Mouse (Mus musculus): ENCODE results near the gene Xpnpep3. TPM values are rescaled to one million over a fixed set of nuclear protein-coding genes. Genes with fewer than 3 reads are reported as not detected.

Gene Xpnpep3
- polyA plus RNA-seq, 1 experiment from 2014 or later = 8.9 TPM

DNA sequence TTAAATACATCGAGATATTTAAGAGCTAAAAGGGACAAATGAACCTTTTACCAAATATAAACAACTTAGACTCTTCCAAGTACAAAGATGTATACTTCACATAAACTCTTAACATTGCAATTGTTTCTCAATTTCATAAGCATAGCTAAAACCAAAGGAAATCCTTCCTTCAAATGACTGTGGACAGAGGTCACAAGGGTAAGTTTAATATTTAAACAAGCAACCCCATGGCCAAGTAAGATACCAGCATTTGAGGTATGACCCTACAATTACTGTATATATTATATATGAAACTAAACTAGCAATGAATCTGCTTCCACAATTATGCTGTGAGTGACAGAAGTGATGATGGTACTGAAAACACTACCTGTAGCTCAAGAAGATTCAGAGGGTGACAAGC lies 35.7 kb upstream of the Xpnpep3 start:
- no peak overlapping the region for H3K4me3 ChIP-seq
- no peak overlapping the region for H3K9ac ChIP-seq
- peaks cover 15% of the 10 kb centered on the region for H3K4me1 ChIP-seq (replicated peaks)
- H3K27me3 ChIP-seq = no peaks in the 10 kb centered on the region
- no peak for ATAC-seq (replicated peaks; ENCODE audit: insufficient number of reproducible peaks, insufficient read depth, low FRiP score, low read depth)
- H3K9me3 ChIP-seq (replicated peaks) = no peaks in the 10 kb centered on the region
- WGBS = 88% methylated on average over 1 of the region's 1 CpGs
- peaks cover 54% of the 10 kb centered on the region for H3K36me3 ChIP-seq
- no peak overlapping the region for H3K27ac ChIP-seq
- no peak overlapping the region for H3K4me2 ChIP-seq

DNA sequence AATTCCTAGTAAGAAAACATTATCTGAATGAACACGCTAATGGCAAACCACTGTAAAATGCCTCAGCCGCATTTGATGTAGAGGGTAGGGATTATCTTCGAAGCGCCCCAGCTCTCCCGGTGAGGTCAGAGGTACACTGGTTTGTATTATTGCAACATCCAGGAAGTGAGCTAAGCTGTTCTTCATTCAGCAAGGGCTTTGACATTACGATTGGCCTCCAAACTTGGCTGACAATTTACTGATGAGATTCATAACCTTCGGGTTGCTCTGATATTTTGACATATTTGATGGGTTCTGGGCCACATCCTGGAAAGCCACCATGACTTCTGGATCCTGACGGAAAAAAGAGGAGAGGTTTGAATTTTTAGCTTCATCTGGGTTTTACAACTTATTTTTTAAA lies 34.7 kb upstream of the Xpnpep3 start:
- H3K9ac ChIP-seq = no peak overlapping the region
- H3K4me1 ChIP-seq (replicated peaks) = peaks cover 8% of the 10 kb centered on the region
- H3K4me3 ChIP-seq = no peak overlapping the region
- H3K27me3 ChIP-seq = no peaks in the 10 kb centered on the region
- ATAC-seq (replicated peaks; ENCODE audit: insufficient number of reproducible peaks, insufficient read depth, low FRiP score, low read depth) = no peak
- 84% methylated on average over 8 of the region's 8 CpGs for WGBS
- no peak overlapping the region for H3K27ac ChIP-seq
- peaks cover 63% of the 10 kb centered on the region for H3K36me3 ChIP-seq
- H3K4me2 ChIP-seq = no peak overlapping the region
- H3K9me3 ChIP-seq (replicated peaks) = no peaks in the 10 kb centered on the region

DNA sequence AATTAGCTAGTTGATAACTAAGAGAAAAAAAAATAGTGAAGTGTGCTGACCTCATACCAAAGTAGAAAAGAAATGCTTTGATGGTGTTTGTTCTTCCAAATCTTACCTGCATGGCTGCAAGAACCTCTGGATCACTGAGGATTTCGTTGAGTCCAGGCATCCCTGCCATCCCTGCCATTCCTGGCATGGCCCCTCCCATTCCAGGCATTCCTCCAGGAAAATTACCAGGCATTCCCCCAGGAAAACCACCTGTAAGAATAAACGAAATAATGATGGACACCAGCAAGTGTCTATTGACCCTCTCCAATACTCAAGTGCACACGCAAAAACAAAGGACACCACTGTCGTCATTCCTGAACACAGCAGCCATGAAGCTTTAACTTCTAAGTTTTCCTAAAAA lies 33.7 kb upstream of the Xpnpep3 start:
- H3K9ac ChIP-seq = no peak overlapping the region
- H3K4me2 ChIP-seq = no peak overlapping the region
- 75% methylated on average over 4 of the region's 4 CpGs for WGBS
- no peak overlapping the region for H3K27ac ChIP-seq
- peaks cover 4% of the 10 kb centered on the region for H3K4me1 ChIP-seq (replicated peaks)
- no peak for ATAC-seq (replicated peaks; ENCODE audit: insufficient number of reproducible peaks, insufficient read depth, low FRiP score, low read depth)
- no peaks in the 10 kb centered on the region for H3K27me3 ChIP-seq
- peaks cover 73% of the 10 kb centered on the region for H3K36me3 ChIP-seq
- no peaks in the 10 kb centered on the region for H3K9me3 ChIP-seq (replicated peaks)
- no peak overlapping the region for H3K4me3 ChIP-seq

DNA sequence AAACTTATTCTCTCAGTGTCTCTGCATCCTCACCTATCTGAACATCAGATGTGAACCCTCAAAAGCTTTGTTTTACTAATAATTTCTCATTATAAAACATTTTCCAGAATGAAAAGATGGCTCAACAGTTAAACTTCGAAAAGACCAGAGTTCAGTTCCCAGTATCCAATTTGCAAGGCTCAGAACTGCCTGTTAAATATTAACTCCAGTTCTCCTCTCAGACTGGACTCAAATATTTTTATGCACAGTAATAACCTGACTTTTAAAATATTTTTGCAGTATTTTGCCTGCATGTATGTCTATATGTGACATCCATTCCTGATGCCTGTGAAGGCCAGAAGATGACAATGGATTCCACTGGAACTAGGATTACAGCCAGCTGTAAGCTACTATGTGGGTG lies 31.3 kb upstream of the Xpnpep3 start:
- WGBS = 93% methylated on average over 1 of the region's 1 CpGs
- H3K27ac ChIP-seq = no peak overlapping the region
- H3K4me2 ChIP-seq = no peak overlapping the region
- no peaks in the 10 kb centered on the region for H3K27me3 ChIP-seq
- H3K36me3 ChIP-seq = peaks cover 88% of the 10 kb centered on the region
- no peak overlapping the region for H3K9ac ChIP-seq
- ATAC-seq (replicated peaks; ENCODE audit: insufficient number of reproducible peaks, insufficient read depth, low FRiP score, low read depth) = no peak
- no peak overlapping the region for H3K4me3 ChIP-seq
- H3K9me3 ChIP-seq (replicated peaks) = no peaks in the 10 kb centered on the region
- H3K4me1 ChIP-seq (replicated peaks) = no peaks in the 10 kb centered on the region

DNA sequence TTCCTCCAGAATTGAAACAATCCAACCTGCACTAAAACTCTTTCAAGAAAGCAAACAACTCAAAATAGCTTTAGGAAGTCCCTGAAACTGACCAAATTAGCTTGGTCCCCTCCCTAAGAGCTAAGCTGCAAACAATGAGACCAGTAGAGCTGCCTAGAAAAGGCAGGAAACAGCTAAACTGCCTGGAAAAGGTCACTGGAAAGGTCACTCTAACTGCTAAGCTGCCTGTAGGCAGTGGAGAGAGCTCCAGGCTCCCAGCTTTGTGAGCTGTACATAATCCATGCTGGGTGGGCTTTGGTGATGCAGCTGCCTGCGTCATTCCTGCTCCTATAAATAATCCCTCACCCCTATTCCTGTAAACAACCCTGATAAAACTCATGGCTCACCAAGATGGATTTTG lies 29.6 kb upstream of the Xpnpep3 start:
- Histone ChIP-seq H3K4me3 (no peak overlapping the region), H3K36me3 (peaks cover 79% of the 10 kb centered on the region), H3K4me1 (replicated peaks) (no peaks in the 10 kb centered on the region), H3K9me3 (replicated peaks) (no peaks in the 10 kb centered on the region), H3K9ac (no peak overlapping the region), H3K27ac (no peak overlapping the region), H3K4me2 (no peak overlapping the region), H3K27me3 (no peaks in the 10 kb centered on the region)
- 64% methylated on average over 1 of the region's 1 CpGs for WGBS
- ATAC-seq (replicated peaks; ENCODE audit: insufficient number of reproducible peaks, insufficient read depth, low FRiP score, low read depth) = no peak

DNA sequence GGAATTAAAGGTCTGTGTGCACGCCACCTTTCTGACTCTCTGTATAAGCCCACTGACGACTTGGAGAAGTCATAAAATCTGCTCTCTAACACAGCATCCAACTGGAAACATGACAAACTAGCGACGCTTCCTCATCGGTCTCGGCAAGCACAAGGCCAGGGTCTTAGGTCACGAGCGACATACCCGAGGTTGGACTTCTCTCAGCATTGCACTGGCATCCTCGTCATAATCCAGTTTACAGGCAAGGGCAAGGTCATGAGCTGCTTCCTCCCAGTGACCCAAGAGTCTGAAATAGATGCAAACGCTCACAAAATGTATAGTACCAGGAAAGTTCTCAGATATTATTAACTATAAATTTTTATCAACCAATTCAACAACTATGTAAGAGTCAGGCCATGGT lies 25.3 kb upstream of the Xpnpep3 start:
- Histone ChIP-seq H3K4me1 (replicated peaks) (no peaks in the 10 kb centered on the region), H3K36me3 (peaks cover 68% of the 10 kb centered on the region), H3K27me3 (no peaks in the 10 kb centered on the region), H3K4me3 (no peak overlapping the region), H3K4me2 (no peak overlapping the region), H3K9ac (no peak overlapping the region), H3K27ac (no peak overlapping the region), H3K9me3 (replicated peaks) (no peaks in the 10 kb centered on the region)
- WGBS = 89% methylated on average over 11 of the region's 11 CpGs
- no peak for ATAC-seq (replicated peaks; ENCODE audit: insufficient number of reproducible peaks, insufficient read depth, low FRiP score, low read depth)

DNA sequence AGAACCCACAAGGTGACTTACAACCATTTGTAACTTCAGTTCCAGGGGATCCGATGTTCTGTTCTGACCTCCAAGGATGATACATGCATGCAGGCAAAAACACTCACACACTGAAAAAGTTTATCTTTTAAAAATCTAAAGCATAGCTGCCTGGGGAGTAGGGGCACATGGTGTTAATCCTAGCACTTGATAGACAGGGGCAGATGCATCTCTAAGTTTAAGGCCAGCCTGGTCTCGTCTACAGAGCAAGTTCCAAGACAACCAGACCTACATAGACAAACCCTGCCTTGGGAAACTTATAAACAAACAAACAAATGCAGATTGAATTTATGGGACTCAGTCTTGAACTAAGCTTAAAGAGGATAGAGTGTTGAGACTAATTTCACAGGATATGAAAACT lies 21.1 kb upstream of the Xpnpep3 start:
- no peak for ATAC-seq (replicated peaks; ENCODE audit: insufficient number of reproducible peaks, insufficient read depth, low FRiP score, low read depth)
- Histone ChIP-seq H3K4me1 (replicated peaks) (no peaks in the 10 kb centered on the region), H3K27ac (no peak overlapping the region), H3K4me2 (no peak overlapping the region), H3K4me3 (no peak overlapping the region), H3K9ac (no peak overlapping the region), H3K9me3 (replicated peaks) (no peaks in the 10 kb centered on the region), H3K27me3 (no peaks in the 10 kb centered on the region), H3K36me3 (peaks cover 63% of the 10 kb centered on the region)
- 85% methylated on average over 2 of the region's 2 CpGs for WGBS

DNA sequence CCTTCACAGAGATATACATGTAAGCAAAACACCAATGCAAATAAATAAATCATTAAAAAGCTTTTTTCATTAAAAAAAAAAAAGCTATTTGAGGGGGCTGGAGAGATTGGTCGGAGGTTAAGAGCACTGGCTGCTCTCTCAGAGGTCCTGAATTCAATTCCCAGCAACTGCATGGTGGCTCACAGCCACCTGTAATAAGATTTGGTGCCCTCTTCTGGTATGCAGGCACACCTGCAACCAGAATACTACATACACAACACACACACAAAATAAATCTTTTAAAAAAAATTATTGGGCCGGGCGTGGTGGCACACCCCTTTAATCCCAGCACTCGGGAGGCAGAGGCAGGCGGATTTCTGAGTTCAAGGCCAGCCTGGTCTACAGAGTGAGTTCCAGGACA lies 13.6 kb upstream of the Xpnpep3 start:
- H3K27ac ChIP-seq = no peak overlapping the region
- H3K4me2 ChIP-seq = no peak overlapping the region
- 94% methylated on average over 5 of the region's 5 CpGs for WGBS
- ATAC-seq (replicated peaks; ENCODE audit: insufficient number of reproducible peaks, insufficient read depth, low FRiP score, low read depth) = no peak
- H3K9ac ChIP-seq = no peak overlapping the region
- H3K27me3 ChIP-seq = no peaks in the 10 kb centered on the region
- H3K9me3 ChIP-seq (replicated peaks) = no peaks in the 10 kb centered on the region
- no peak overlapping the region for H3K4me3 ChIP-seq
- H3K36me3 ChIP-seq = peaks cover 77% of the 10 kb centered on the region
- no peaks in the 10 kb centered on the region for H3K4me1 ChIP-seq (replicated peaks)

DNA sequence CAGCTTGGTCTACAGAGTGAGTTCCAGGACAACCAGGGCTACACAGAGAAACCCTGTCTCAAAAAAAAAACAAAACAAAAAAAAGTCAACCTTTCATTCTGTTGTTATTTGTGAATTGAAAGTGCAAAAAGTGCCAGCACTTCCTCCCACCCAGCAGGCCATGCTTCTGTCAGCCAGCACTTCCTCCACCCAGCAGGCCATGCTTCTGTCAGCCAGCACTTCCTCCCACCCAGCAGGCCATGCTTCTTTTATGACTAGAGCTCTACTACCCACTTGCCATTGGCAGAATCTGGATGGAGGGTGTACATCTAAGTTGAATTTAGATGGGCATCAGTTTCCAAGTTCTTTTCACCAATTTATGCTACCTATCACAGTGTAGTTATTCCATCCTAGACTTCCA lies 6.9 kb upstream of the Xpnpep3 start:
- H3K4me1 ChIP-seq (replicated peaks) = peaks cover 10% of the 10 kb centered on the region
- no peak overlapping the region for H3K4me2 ChIP-seq
- no peak overlapping the region for H3K4me3 ChIP-seq
- no peaks in the 10 kb centered on the region for H3K27me3 ChIP-seq
- H3K36me3 ChIP-seq = peaks cover 34% of the 10 kb centered on the region
- no peak overlapping the region for H3K27ac ChIP-seq
- ATAC-seq (replicated peaks; ENCODE audit: insufficient number of reproducible peaks, insufficient read depth, low FRiP score, low read depth) = no peak
- H3K9me3 ChIP-seq (replicated peaks) = no peaks in the 10 kb centered on the region
- no peak overlapping the region for H3K9ac ChIP-seq

DNA sequence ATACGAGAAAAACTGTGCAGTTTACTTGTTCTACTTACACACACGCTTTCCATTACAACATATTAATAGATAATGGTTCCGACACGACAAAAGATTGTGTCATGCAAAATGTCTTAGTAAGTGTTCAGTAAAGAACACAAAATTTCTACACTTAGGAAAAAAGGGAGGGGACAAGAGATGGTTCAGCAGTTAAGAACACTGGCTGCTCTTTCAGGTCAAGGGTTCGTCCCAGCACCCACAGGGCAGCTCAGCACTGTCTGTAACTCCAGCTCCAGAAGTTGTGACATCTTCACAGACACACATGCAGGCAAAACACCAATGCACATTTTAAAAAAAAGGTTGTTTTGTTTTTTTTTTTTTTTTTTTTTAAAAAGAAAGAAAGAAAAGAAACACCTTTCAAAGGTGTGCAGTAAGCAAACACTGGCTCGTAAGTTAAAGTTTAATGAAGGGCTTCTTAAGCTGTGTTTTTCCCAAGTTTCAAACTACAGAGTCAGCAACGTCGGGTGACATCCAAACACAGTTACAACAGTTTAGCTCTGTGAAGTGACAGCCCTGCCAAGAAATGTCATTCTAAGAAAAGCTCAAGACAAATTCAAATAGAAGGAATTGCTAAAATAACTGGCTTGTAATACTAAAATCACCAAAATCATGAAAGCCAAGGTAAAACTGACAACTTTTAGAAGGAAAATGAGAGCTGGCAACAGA lies 5.6 kb upstream of the Xpnpep3 start:
- no peaks in the 10 kb centered on the region for H3K27me3 ChIP-seq
- no peak overlapping the region for H3K4me3 ChIP-seq
- peaks cover 14% of the 10 kb centered on the region for H3K4me1 ChIP-seq (replicated peaks)
- H3K4me2 ChIP-seq = no peak overlapping the region
- no peak overlapping the region for H3K9ac ChIP-seq
- no peak for ATAC-seq (replicated peaks; ENCODE audit: insufficient number of reproducible peaks, insufficient read depth, low FRiP score, low read depth)
- no peak overlapping the region for H3K27ac ChIP-seq
- WGBS = 82% methylated on average over 8 of the region's 8 CpGs
- peaks cover 22% of the 10 kb centered on the region for H3K36me3 ChIP-seq
- no peaks in the 10 kb centered on the region for H3K9me3 ChIP-seq (replicated peaks)

DNA sequence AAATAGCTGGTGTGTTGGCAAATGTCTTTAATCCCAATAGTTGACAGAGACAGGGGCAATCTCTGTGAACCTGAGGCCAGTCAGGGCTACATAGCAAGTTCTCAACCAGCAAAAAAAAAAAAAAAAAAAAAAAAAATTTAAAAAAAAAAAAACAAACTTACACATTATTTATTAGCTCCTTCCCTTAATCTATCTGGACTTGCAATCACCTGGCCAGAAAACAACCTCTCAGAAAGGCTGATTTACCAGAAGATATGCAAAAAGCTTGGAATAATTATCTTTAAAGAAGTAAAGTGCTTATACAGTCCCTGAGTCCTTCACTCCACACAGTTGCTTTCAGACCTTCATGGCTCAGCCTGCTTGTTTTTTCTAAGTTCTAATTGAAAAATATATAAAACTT lies 1.7 kb upstream of the Xpnpep3 start:
- no peak for ATAC-seq (replicated peaks; ENCODE audit: insufficient number of reproducible peaks, insufficient read depth, low FRiP score, low read depth)
- H3K27me3 ChIP-seq = no peaks in the 10 kb centered on the region
- H3K9me3 ChIP-seq (replicated peaks) = no peaks in the 10 kb centered on the region
- peak overlapping the region; percentile 72 for H3K4me2 ChIP-seq
- peak overlapping the region; percentile 99 for H3K4me3 ChIP-seq
- peaks cover 22% of the 10 kb centered on the region for H3K4me1 ChIP-seq (replicated peaks)
- peak overlapping the region; percentile 96 for H3K9ac ChIP-seq
- peak overlapping the region; percentile 97 for H3K27ac ChIP-seq
- no peaks in the 10 kb centered on the region for H3K36me3 ChIP-seq

DNA sequence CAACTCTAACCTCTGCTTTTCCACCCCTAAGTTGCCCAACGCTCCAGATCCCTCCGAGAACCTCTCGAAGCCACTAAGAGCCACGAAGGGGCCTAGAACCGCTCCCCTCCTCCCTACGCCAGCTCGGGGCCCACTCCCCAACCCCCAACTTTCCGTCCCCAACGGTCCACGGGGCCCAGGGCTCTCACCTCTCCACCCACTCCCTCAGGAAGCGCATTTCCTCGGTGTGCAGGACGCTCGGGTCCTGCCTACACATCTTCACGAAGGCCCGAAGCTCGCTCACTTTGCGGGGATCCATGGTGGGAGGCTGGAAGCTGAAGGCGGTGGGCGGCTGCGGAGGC lies 671 bp upstream of the Xpnpep3 start:
- Histone ChIP-seq H3K27ac (peak overlapping the region; percentile 97), H3K4me3 (peak overlapping the region; percentile 99), H3K27me3 (no peaks in the 10 kb centered on the region), H3K4me1 (replicated peaks) (peaks cover 22% of the 10 kb centered on the region), H3K9me3 (replicated peaks) (no peaks in the 10 kb centered on the region), H3K36me3 (no peaks in the 10 kb centered on the region), H3K9ac (peak overlapping the region; percentile 96), H3K4me2 (peak overlapping the region; percentile 72)
- ATAC-seq (replicated peaks; ENCODE audit: insufficient number of reproducible peaks, insufficient read depth, low FRiP score, low read depth) = no peak
- WGBS = 0% methylated on average over 21 of the region's 21 CpGs
